Mouse (Mus musculus) CH12.LX (cell line): ENCODE results near the gene Psmd3. TPM values are rescaled to one million over a fixed set of nuclear protein-coding genes. Genes with fewer than 3 reads are reported as not detected.

Source experiments
- DNase-seq: peaks from one replicate; pipeline ENCODE4 v3.0.0-alpha.2; 2013; ENCODE audit errors: extremely low read depth
- H3K27ac ChIP-seq: 2 replicates; pipeline ENCODE4 v1.5.1; 2012; ENCODE audit warnings: low read depth, mild to moderate bottlenecking, control low read depth, moderate library complexity; ENCODE audit not compliant: insufficient read depth
- H3K27me3 ChIP-seq: replicated peaks from 2 replicates; pipeline ENCODE3; 2012; ENCODE audit warnings: inconsistent platforms
- H3K36me3 ChIP-seq, 2 experiments: replicated peaks in 1 of 2; 2 replicates each; pipeline versions ENCODE3 to v1.6.1; 2012; ENCODE audit warnings: inconsistent platforms in 1 of 2, low read length in 1 of 2, mild to moderate bottlenecking in 1 of 2, mixed read lengths in 1 of 2, moderate library complexity in 1 of 2; ENCODE audit not compliant: control insufficient read depth in 1 of 2, insufficient read depth in 1 of 2
- H3K4me1 ChIP-seq, 2 experiments: 2 replicates each; pipeline ENCODE4 v1.6.1; 2012; ENCODE audit warnings: inconsistent platforms in 1 of 2, moderate library complexity in 1 of 2; ENCODE audit not compliant: insufficient read depth in 2 of 2, control insufficient read depth in 1 of 2
- H3K4me2 ChIP-seq: 2 replicates; pipeline ENCODE4 v1.6.1; 2012; ENCODE audit warnings: low read depth, mild to moderate bottlenecking, control low read depth; ENCODE audit not compliant: poor library complexity, insufficient read depth, severe bottlenecking
- H3K4me3 ChIP-seq, 3 experiments: fragments of 150-350 bp in 1 of 3; sonication (generic) in 1 of 3; replicated peaks in 1 of 3; 2 replicates each; pipeline versions ENCODE3 to v1.5.1; 2011 to 2012; ENCODE audit warnings: low read depth in 2 of 3, low read length in 2 of 3, mild to moderate bottlenecking in 2 of 3, moderate library complexity in 2 of 3, control low read depth in 1 of 3, improper control_type of control experiment in 1 of 3, inconsistent platforms in 1 of 3, mixed read lengths in 1 of 3; ENCODE audit not compliant: poor library complexity in 1 of 3
- H3K79me2 ChIP-seq: replicated peaks from 2 replicates; pipeline ENCODE4 v1.6.1; 2012; ENCODE audit warnings: mild to moderate bottlenecking, moderate library complexity; ENCODE audit not compliant: control insufficient read depth, poor library complexity, insufficient read depth, severe bottlenecking; ENCODE audit errors: extremely low read depth
- H3K9ac ChIP-seq: 2 replicates; pipeline ENCODE4 v1.6.1; 2012; ENCODE audit warnings: low read depth, mild to moderate bottlenecking, control low read depth, moderate library complexity; ENCODE audit not compliant: insufficient read depth
- H3K9me3 ChIP-seq: replicated peaks from 2 replicates; pipeline ENCODE3; 2012; ENCODE audit warnings: low read length, inconsistent platforms, mixed read lengths
- BHLHE40 ChIP-seq: IDR thresholded peaks from 2 replicates; pipeline ENCODE4 v1.6.1; 2011; ENCODE audit warnings: mild to moderate bottlenecking, low read depth, low read length, improper control_type of control experiment
- CHD1 ChIP-seq: IDR thresholded peaks from 2 replicates; pipeline ENCODE4 v1.6.1; 2012; ENCODE audit warnings: low read depth, low read length, improper control_type of control experiment, inconsistent platforms
- CHD2 ChIP-seq: IDR thresholded peaks from 2 replicates; pipeline ENCODE4 v1.6.1; 2011; ENCODE audit warnings: low read length, improper control_type of control experiment
- CTCF ChIP-seq, 2 experiments: IDR thresholded peaks in 1 of 2; conservative IDR thresholded peaks in 1 of 2; 2 replicates each; pipeline ENCODE4 v1.5.1; 2011 to 2012; ENCODE audit warnings: low read depth in 2 of 2, low read length in 2 of 2, improper control_type of control experiment in 1 of 2, inconsistent platforms in 1 of 2, mild to moderate bottlenecking in 1 of 2, moderate library complexity in 1 of 2
- E2F4 ChIP-seq: IDR thresholded peaks from 2 replicates; pipeline ENCODE4 v1.6.1; 2011; ENCODE audit warnings: low read depth, low read length, improper control_type of control experiment; ENCODE audit not compliant: insufficient replicate concordance
- ELF1 ChIP-seq: IDR thresholded peaks from 2 replicates; pipeline ENCODE4 v1.6.1; 2014; ENCODE audit warnings: low read depth, mild to moderate bottlenecking, inconsistent platforms, low read length, improper control_type of control experiment
- EP300 ChIP-seq: IDR thresholded peaks from 2 replicates; pipeline ENCODE4 v1.6.1; 2011; ENCODE audit warnings: low read length, improper control_type of control experiment
- ETS1 ChIP-seq: conservative IDR thresholded peaks from 2 replicates; pipeline ENCODE4 v1.6.1; 2012; ENCODE audit warnings: low read depth, mild to moderate bottlenecking, inconsistent platforms, low read length, improper control_type of control experiment, moderate library complexity
- GABPA ChIP-seq: IDR thresholded peaks from 2 replicates; pipeline ENCODE4 v1.6.1; 2012; ENCODE audit warnings: low read depth, low read length, improper control_type of control experiment, inconsistent platforms; ENCODE audit not compliant: insufficient replicate concordance
- HCFC1 ChIP-seq: IDR thresholded peaks from 2 replicates; pipeline ENCODE4 v1.6.1; 2012; ENCODE audit warnings: low read depth, mild to moderate bottlenecking, inconsistent platforms, low read length, improper control_type of control experiment
- IRF4 ChIP-seq: IDR thresholded peaks from 2 replicates; pipeline ENCODE4 v1.6.1; 2014; ENCODE audit warnings: low read depth, mild to moderate bottlenecking, inconsistent platforms, low read length, improper control_type of control experiment
- JUN ChIP-seq: IDR thresholded peaks from 2 replicates; pipeline ENCODE4 v1.6.1; 2011; ENCODE audit warnings: low read depth, mild to moderate bottlenecking, low read length, improper control_type of control experiment, moderate library complexity; ENCODE audit not compliant: insufficient read depth
- JUND ChIP-seq: conservative IDR thresholded peaks from 2 replicates; pipeline ENCODE4 v1.6.1; 2011; ENCODE audit warnings: low read depth, low read length, improper control_type of control experiment
- KAT2A ChIP-seq: IDR thresholded peaks from 2 replicates; pipeline ENCODE4 v1.6.1; 2012; ENCODE audit warnings: low read length, improper control_type of control experiment, inconsistent platforms; ENCODE audit not compliant: insufficient replicate concordance
- MAFK ChIP-seq: IDR thresholded peaks from 2 replicates; pipeline ENCODE4 v1.6.1; 2011; ENCODE audit warnings: low read length, improper control_type of control experiment; ENCODE audit not compliant: insufficient replicate concordance
- MAX ChIP-seq: IDR thresholded peaks from 2 replicates; pipeline ENCODE4 v1.6.1; 2011; ENCODE audit warnings: low read length, improper control_type of control experiment
- MAZ ChIP-seq: IDR thresholded peaks from 2 replicates; pipeline ENCODE4 v1.6.1; 2012; ENCODE audit warnings: low read depth, mild to moderate bottlenecking, inconsistent platforms, low read length, improper control_type of control experiment, moderate library complexity
- MEF2A ChIP-seq: IDR thresholded peaks from 2 replicates; pipeline ENCODE4 v1.6.1; 2014; ENCODE audit warnings: low read depth, mild to moderate bottlenecking, inconsistent platforms, low read length, improper control_type of control experiment, borderline replicate concordance
- MXI1 ChIP-seq: IDR thresholded peaks from 2 replicates; pipeline ENCODE4 v1.6.1; 2011; ENCODE audit warnings: mild to moderate bottlenecking, low read depth, low read length, improper control_type of control experiment
- MYC ChIP-seq: IDR thresholded peaks from 2 replicates; pipeline ENCODE4 v1.6.1; 2011; ENCODE audit warnings: low read depth, mild to moderate bottlenecking, improper control_type of control experiment, low read length
- NELFE ChIP-seq: IDR thresholded peaks from 2 replicates; pipeline ENCODE4 v1.6.1; 2011; ENCODE audit warnings: low read depth, low read length, improper control_type of control experiment
- NRF1 ChIP-seq: IDR thresholded peaks from 2 replicates; pipeline ENCODE4 v1.6.1; 2014; ENCODE audit warnings: low read depth, mild to moderate bottlenecking, inconsistent platforms, low read length, improper control_type of control experiment, moderate library complexity
- POLR2A ChIP-seq: IDR thresholded peaks from 2 replicates; pipeline ENCODE4 v1.6.1; 2011; ENCODE audit warnings: low read depth, mild to moderate bottlenecking, improper control_type of control experiment, low read length
- POLR2AphosphoS2 ChIP-seq: IDR thresholded peaks from 2 replicates; pipeline ENCODE4 v1.6.1; 2011; ENCODE audit warnings: low read depth, low read length, improper control_type of control experiment
- RAD21 ChIP-seq: IDR thresholded peaks from 2 replicates; pipeline ENCODE4 v1.6.1; 2011; ENCODE audit warnings: low read depth, mild to moderate bottlenecking, low read length, improper control_type of control experiment, moderate library complexity
- SIN3A ChIP-seq: IDR thresholded peaks from 2 replicates; pipeline ENCODE4 v1.6.1; 2012; ENCODE audit warnings: low read length, improper control_type of control experiment, inconsistent platforms
- SMC3 ChIP-seq: IDR thresholded peaks from 2 replicates; pipeline ENCODE4 v1.6.1; 2011; ENCODE audit warnings: low read depth, low read length, improper control_type of control experiment
- TBP ChIP-seq: conservative IDR thresholded peaks from 2 replicates; pipeline ENCODE4 v1.6.1; 2011; ENCODE audit warnings: low read depth, low read length, improper control_type of control experiment
- TCF12 ChIP-seq: IDR thresholded peaks from 2 replicates; pipeline ENCODE4 v1.6.1; 2014; ENCODE audit warnings: low read depth, mild to moderate bottlenecking, inconsistent platforms, low read length, improper control_type of control experiment
- UBTF ChIP-seq: IDR thresholded peaks from 2 replicates; pipeline ENCODE4 v1.6.1; 2012; ENCODE audit warnings: low read depth, mild to moderate bottlenecking, inconsistent platforms, low read length, improper control_type of control experiment, moderate library complexity
- USF1 ChIP-seq: IDR thresholded peaks from 2 replicates; pipeline ENCODE4 v1.6.1; 2014; ENCODE audit warnings: low read depth, mild to moderate bottlenecking, inconsistent platforms, low read length, improper control_type of control experiment
- USF2 ChIP-seq: conservative IDR thresholded peaks from 2 replicates; pipeline ENCODE4 v1.6.1; 2011; ENCODE audit warnings: low read depth, low read length, improper control_type of control experiment
- ZC3H11A ChIP-seq: IDR thresholded peaks from 2 replicates; pipeline ENCODE4 v1.6.1; 2012; ENCODE audit warnings: low read depth, mild to moderate bottlenecking, inconsistent platforms, low read length, improper control_type of control experiment
- ZKSCAN1 ChIP-seq: IDR thresholded peaks from 2 replicates; pipeline ENCODE4 v1.6.1; 2012; ENCODE audit warnings: low read depth, inconsistent platforms, low read length, improper control_type of control experiment, borderline replicate concordance
- ZMIZ1 ChIP-seq: IDR thresholded peaks from 2 replicates; pipeline ENCODE4 v1.6.1; 2012; ENCODE audit warnings: low read depth, mild to moderate bottlenecking, inconsistent platforms, low read length, improper control_type of control experiment
- ZNF384 ChIP-seq: IDR thresholded peaks from 2 replicates; pipeline ENCODE4 v1.6.1; 2012; ENCODE audit warnings: low read depth, low read length, improper control_type of control experiment, inconsistent platforms
- dilution Hi-C: fragments of 300-500 bp; cut with MboI; formaldehyde crosslinking; loops from 2 replicates; pipeline ENCODE4 v1.14.3; 2020; ENCODE audit warnings: low sequenced_read_pairs; ENCODE audit not compliant: extremely low pct_unique_long_range_greater_than_20kb, extremely low pct_ligation_motif_present
- in situ Hi-C: fragments of 300-500 bp; cut with MboI; formaldehyde crosslinking; loops from 3 replicates; pipeline ENCODE4 v1.14.3; 2019; ENCODE audit warnings: low sequenced_read_pairs, low pct_ligation_motif_present, low pct_unique_long_range_greater_than_20kb, mixed read lengths
- polyA plus RNA-seq: library from polyadenylated mRNA; unstranded; fragments of >175 nt; gene quantifications from 2 replicates; pipeline ENCODE4 v1.2.1, GENCODE M21; 2012; ENCODE audit warnings: low read depth; ENCODE audit not compliant: insufficient read length
- total RNA-seq, 2 experiments: library from RNA; depleted of rRNA; stranded (reverse); fragments of 300-350 nt in 1 of 2; fragments of >200 nt in 1 of 2; gene quantifications; 2 replicates each; pipeline ENCODE4 v1.2.3; 2012 to 2014

The Psmd3 gene
- 291 and 337 TPM in 2 replicates for total RNA-seq (2012; rRNA removed)
- 163 and 166 TPM in 2 replicates for total RNA-seq (2014; rRNA removed)
- polyA plus RNA-seq: 345 and 354 TPM in 2 replicates

DNA sequence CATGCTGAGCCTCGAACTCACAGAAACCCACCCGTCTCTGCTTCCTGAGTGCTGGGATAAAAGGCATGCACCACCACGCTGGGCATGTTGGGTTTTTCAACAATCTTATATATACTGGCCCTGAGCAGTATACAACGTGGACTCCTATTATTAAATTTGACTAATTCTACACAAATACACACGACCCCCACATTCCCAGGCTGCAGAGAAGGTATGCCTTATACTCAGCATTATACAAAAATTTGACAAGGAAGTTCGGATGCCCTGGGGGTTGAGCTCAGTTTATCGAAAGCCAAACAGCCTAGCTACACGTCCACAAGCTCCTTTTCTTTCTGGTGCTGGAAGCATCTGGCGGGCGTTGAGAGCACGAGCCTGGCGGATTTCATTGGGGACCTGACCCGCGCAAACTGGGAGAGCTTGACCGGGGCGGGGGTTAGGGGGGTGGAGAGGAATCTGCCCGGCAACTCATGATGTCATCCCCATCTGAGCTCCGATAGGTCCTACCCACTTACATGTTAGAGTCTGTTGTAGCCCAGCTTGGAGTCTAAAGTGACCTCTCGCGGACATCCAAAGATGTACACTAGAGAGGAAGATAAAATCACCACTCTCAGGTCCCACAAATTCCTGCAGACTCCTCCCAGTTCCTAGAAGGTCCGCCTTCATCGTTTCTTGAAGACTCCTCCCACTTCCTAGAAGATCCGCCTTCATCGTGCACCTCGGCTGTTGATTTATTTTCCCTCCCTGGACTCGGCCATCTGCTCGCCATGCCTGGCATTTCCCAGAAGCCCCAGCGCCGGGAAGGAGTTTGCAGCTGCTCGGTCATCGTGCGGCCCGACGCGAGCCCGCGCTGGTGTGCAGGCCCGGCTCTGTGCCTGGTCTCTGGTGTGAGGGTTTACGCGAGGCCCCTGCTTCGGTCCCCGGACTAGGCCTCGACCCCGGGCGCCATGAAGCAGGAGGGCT lies at the start of gene Psmd3:
TSS of gene Psmd3 (plus strand) at position 769 of the 960 bp plus-strand sequence.
- Histone ChIP-seq H3K27ac (peak within 1 kb of the TSS; percentile 60), H3K4me2 (peak within 1 kb of the TSS; percentile 99), H3K4me1 (peaks cover 15 to 31% of the 10 kb centered on the region in 2 experiments), H3K9me3 (no peaks in the 10 kb centered on the region), H3K36me3 (peaks cover 21 to 30% of the 10 kb centered on the region in 2 experiments), H3K79me2 (peaks cover 29% of the 10 kb centered on the region), H3K9ac (peak within 1 kb of the TSS; percentile 97), H3K4me3 (peak within 1 kb of the TSS; percentile 72 to 100 (median 98))
- dilution Hi-C loops: no loop called here
- peak; percentile 100 for DNase-seq
- in situ Hi-C loops: no loop called here
- TF ChIP-seq RAD21 (peak; percentile 33), GABPA (peak; percentile 76; the same call in 1 of the 2 replicates), MYC (no peak), BHLHE40 (peak; percentile 10; the same call in 1 of the 2 replicates), MEF2A (peak; percentile 78; the same call in 1 of the 2 replicates), ZNF384 (no peak; the same call in none of the 2 replicates), HCFC1 (peak; percentile 98), ZMIZ1 (no peak; the same call in 1 of the 2 replicates), UBTF (peak; percentile 100), USF2 (no peak), E2F4 (no peak), NELFE (peak; percentile 90), EP300 (no peak), NRF1 (peak; percentile 61; the same call in 1 of the 2 replicates), JUND (0 out of 2 replicates have a peak, but pooled peaks have one; percentile 6), CTCF (conservative IDR thresholded peaks at IDR 0.05 in 1 of 2, IDR thresholded peaks at IDR 0.05 in 1 of 2; ENCODE audit: low read depth in 2 of 2, low read length in 2 of 2) (peak; percentile 6 to 80; a peak in 2 of 4 replicates), MAFK (peak; percentile 54; the same call in 1 of the 2 replicates), ELF1 (peak; percentile 97), POLR2AphosphoS2 (peak; percentile 66; the same call in 1 of the 2 replicates), SMC3 (no peak), MAZ (no peak; the same call in none of the 2 replicates), MXI1 (peak; percentile 85; the same call in 1 of the 2 replicates), KAT2A (peak; percentile 98), JUN (no peak), TBP (peak; percentile 91), ZC3H11A (no peak), MAX (peak; percentile 62; the same call in 1 of the 2 replicates), SIN3A (peak; percentile 100), CHD1 (no peak), IRF4 (peak; percentile 75), USF1 (no peak), ETS1 (no peak), TCF12 (peak; percentile 95), POLR2A (peak; percentile 94), ZKSCAN1 (peak; percentile 36; the same call in 1 of the 2 replicates), CHD2 (peak; percentile 98)
- TF ChIP-seq, all 38 proteins: peak for 23
- H3K27me3 ChIP-seq: peaks cover 22% of the 10 kb centered on the region
